In genomic region chr11:70045435-70045834, GRCm38 (mm10) we compare ENCODE assay signal across 21 mouse cellular contexts. TPM values are rescaled to one million over a fixed set of nuclear protein-coding genes. Genes with fewer than 3 reads are reported as not detected.
DNase-seq lines count a peak whose midpoint lies in the region; ATAC-seq and TF ChIP-seq lines count a peak whose summit lies in the region.
"Had no signal": no experiment of that assay in that cellular context is flagged by ENCODE, and none has a peak within 500 bp of the region (broad histone marks: within the 10 kb centered on the region; RNA-seq: fewer than 3 reads in every experiment).

No protein-coding gene starts in this region.

- no peak for TF ChIP-seq CTCF in lung, embryonic 14.5 days (IDR thresholded peaks at IDR 0.05; ENCODE audit: low read depth)

- H3K9me3 ChIP-seq in forebrain, embryonic 12.5 days: no peaks in the 10 kb centered on the region
- no peaks in the 10 kb centered on the region for H3K9me3 ChIP-seq in forebrain, embryonic 16.5 days (ENCODE audit: control insufficient read depth, low read length)
- no peaks in the 10 kb centered on the region for H3K9me3 ChIP-seq in lung, embryonic 14.5 days (ENCODE audit: low read depth, low read length)
- no peaks in the 10 kb centered on the region for H3K9me3 ChIP-seq in neural tube, embryonic 13.5 days
- no peaks in the 10 kb centered on the region for H3K9me3 ChIP-seq in neural tube, embryonic 15.5 days (replicated peaks)
- H3K9me3 ChIP-seq: heart, embryonic 15.5 days; hindbrain, embryonic 15.5 days; limb, embryonic 10.5 days had no signal

- no peak overlapping the region for H3K4me2 ChIP-seq in forebrain, embryonic 12.5 days
- H3K4me2 ChIP-seq in forebrain, embryonic 16.5 days (ENCODE audit: low read length): no peak overlapping the region
- H3K4me2 ChIP-seq in lung, embryonic 14.5 days: no peak overlapping the region
- H3K4me2 ChIP-seq in neural tube, embryonic 13.5 days: no peak overlapping the region
- H3K4me2 ChIP-seq in neural tube, embryonic 15.5 days: no peak overlapping the region
- H3K4me2 ChIP-seq: heart, embryonic 15.5 days; hindbrain, embryonic 15.5 days; liver, embryonic 11.5 days had no signal

- H3K4me1 ChIP-seq in forebrain, embryonic 12.5 days: peaks cover 5% of the 10 kb centered on the region; the same call in 1 of the 2 replicates
- H3K4me1 ChIP-seq in forebrain, embryonic 16.5 days (replicated peaks; ENCODE audit: control insufficient read depth, insufficient read depth, low read length): peaks cover 4% of the 10 kb centered on the region
- no peaks in the 10 kb centered on the region for H3K4me1 ChIP-seq in lung, embryonic 14.5 days (ENCODE audit: insufficient read depth)
- H3K4me1 ChIP-seq in neural tube, embryonic 13.5 days (replicated peaks): no peaks in the 10 kb centered on the region
- H3K4me1 ChIP-seq in neural tube, embryonic 15.5 days: no peaks in the 10 kb centered on the region
- H3K4me1 ChIP-seq: heart, embryonic 15.5 days; hindbrain, embryonic 15.5 days had no signal

- no peaks in the 10 kb centered on the region; the same call in 1 of the 2 replicates for H3K27me3 ChIP-seq in forebrain, embryonic 12.5 days
- no peaks in the 10 kb centered on the region for H3K27me3 ChIP-seq in forebrain, embryonic 16.5 days (replicated peaks; ENCODE audit: control insufficient read depth, insufficient read depth, low read length)
- no peaks in the 10 kb centered on the region for H3K27me3 ChIP-seq in lung, embryonic 14.5 days (ENCODE audit: insufficient read depth, low read length)
- no peaks in the 10 kb centered on the region for H3K27me3 ChIP-seq in neural tube, embryonic 13.5 days
- no peaks in the 10 kb centered on the region for H3K27me3 ChIP-seq in neural tube, embryonic 15.5 days (replicated peaks)
- H3K27me3 ChIP-seq: heart, embryonic 15.5 days; hindbrain, embryonic 15.5 days had no signal

- H3K4me3 ChIP-seq in forebrain, embryonic 12.5 days (replicated peaks): no peak overlapping the region
- H3K4me3 ChIP-seq in forebrain, embryonic 16.5 days (replicated peaks; ENCODE audit: low read length): no peak overlapping the region
- H3K4me3 ChIP-seq in lung, embryonic 14.5 days (ENCODE audit: low read depth, low read length): no peak overlapping the region
- no peak overlapping the region for H3K4me3 ChIP-seq in neural tube, embryonic 13.5 days
- H3K4me3 ChIP-seq in neural tube, embryonic 15.5 days (replicated peaks): no peak overlapping the region
- H3K4me3 ChIP-seq: heart, adult 2 months; heart, embryonic 15.5 days; hindbrain, embryonic 15.5 days; limb, embryonic 10.5 days had no signal

- H3K9ac ChIP-seq in forebrain, embryonic 12.5 days: no peak overlapping the region
- H3K9ac ChIP-seq in forebrain, embryonic 16.5 days (replicated peaks; ENCODE audit: low read depth, low read length): no peak overlapping the region
- no peak overlapping the region for H3K9ac ChIP-seq in lung, embryonic 14.5 days
- no peak overlapping the region for H3K9ac ChIP-seq in neural tube, embryonic 13.5 days
- H3K9ac ChIP-seq in neural tube, embryonic 15.5 days (replicated peaks): no peak overlapping the region
- H3K9ac ChIP-seq: heart, embryonic 15.5 days; hindbrain, embryonic 15.5 days had no signal

- peaks cover 51% of the 10 kb centered on the region for H3K36me3 ChIP-seq in forebrain, embryonic 12.5 days (replicated peaks)
- peaks cover 27% of the 10 kb centered on the region for H3K36me3 ChIP-seq in forebrain, embryonic 16.5 days (ENCODE audit: control insufficient read depth, insufficient read depth)
- H3K36me3 ChIP-seq in lung, embryonic 14.5 days (ENCODE audit: insufficient read depth): peaks cover 36% of the 10 kb centered on the region
- H3K36me3 ChIP-seq in neural tube, embryonic 13.5 days: peaks cover 53% of the 10 kb centered on the region
- peaks cover 48% of the 10 kb centered on the region for H3K36me3 ChIP-seq in neural tube, embryonic 15.5 days
- H3K36me3 ChIP-seq: heart, embryonic 15.5 days had no signal

- no peak for ATAC-seq in forebrain, embryonic 12.5 days (ENCODE audit: low FRiP score)
- ATAC-seq in forebrain, embryonic 16.5 days: no peak
- peak; percentile 36; the same call in 1 of the 2 replicates for ATAC-seq in lung, embryonic 14.5 days (ENCODE audit: insufficient read depth)
- ATAC-seq in neural tube, embryonic 13.5 days (ENCODE audit: low read depth): no peak
- ATAC-seq in neural tube, embryonic 15.5 days (ENCODE audit: low FRiP score): no peak

- DNase-seq in lung, embryonic 14.5 days: peak; percentile 29
- no peak for DNase-seq in lung, postnatal 25 days (ENCODE audit: low spot score)
- no peak for DNase-seq in adrenal gland, postnatal 36 days
- DNase-seq: cerebellum, adult 9-11 months; gastrocnemius, postnatal 10 days; heart, adult 2 months; kidney, adult 11 months; lung, postnatal 14 days; right cerebral cortex, postnatal 25 days; thymus, postnatal 36 days had no signal

- peak overlapping the region; percentile 16; the same call in 1 of the 2 replicates for H3K27ac ChIP-seq in forebrain, embryonic 12.5 days
- H3K27ac ChIP-seq in forebrain, embryonic 16.5 days (ENCODE audit: low read length): no peak overlapping the region
- H3K27ac ChIP-seq in lung, embryonic 14.5 days (ENCODE audit: low read depth): no peak overlapping the region
- 0 out of 2 replicates have a peak overlapping the region, but pooled peaks have one; percentile 18 for H3K27ac ChIP-seq in neural tube, embryonic 13.5 days (replicated peaks)
- no peak overlapping the region for H3K27ac ChIP-seq in neural tube, embryonic 15.5 days (replicated peaks)
- H3K27ac ChIP-seq: heart, adult 2 months; heart, embryonic 15.5 days; hindbrain, embryonic 15.5 days had no signal

- 36% methylated on average over 9 of the region's 9 CpGs for WGBS in forebrain, embryonic 12.5 days
- 53% methylated on average over 9 of the region's 9 CpGs for WGBS in forebrain, embryonic 16.5 days
- WGBS in lung, embryonic 14.5 days: 16% methylated on average over 9 of the region's 9 CpGs
- WGBS in neural tube, embryonic 13.5 days: 30% methylated on average over 9 of the region's 9 CpGs
- WGBS in neural tube, embryonic 15.5 days: 41% methylated on average over 9 of the region's 9 CpGs

RNA-seq across cellular contexts. Expression of gene Asgr1, which starts 8.4 kb away (rescaled TPM):
- 0.63 and 0.75 TPM in 2 replicates for polyA plus RNA-seq in forebrain, embryonic 12.5 days (2016; fragmentation: Nextera tagmentation; extraction: Ambion mirVana)
- 1.5 and 2.0 TPM in 2 replicates for polyA plus RNA-seq in forebrain, embryonic 16.5 days (2015; fragmentation: Nextera tagmentation; extraction: Ambion mirVana)
- polyA plus RNA-seq in lung, embryonic 14.5 days (2014; fragmentation: Nextera tagmentation; extraction: Ambion mirVana): not detected in 2 replicates
- polyA plus RNA-seq in neural tube, embryonic 13.5 days (2015; fragmentation: Nextera tagmentation; extraction: Ambion mirVana): 1.4 and 2.6 TPM in 2 replicates
- polyA plus RNA-seq in neural tube, embryonic 15.5 days (2015; fragmentation: Nextera tagmentation; extraction: Ambion mirVana): 1.7 and 2.1 TPM in 2 replicates
- total RNA-seq in adrenal gland, postnatal 36 days (2021): under 1 TPM in 1 of 2 experiments, not detected in 1; 0.33 TPM
- total RNA-seq: CH12.LX; heart, adult 2 months had no signal
- polyA plus RNA-seq: heart, adult 2 months; heart, embryonic 15.5 days had no signal

RNA-seq across cellular contexts. Expression of gene Dlg4, which starts 28.7 kb away (rescaled TPM):
- polyA plus RNA-seq in forebrain, embryonic 12.5 days (2016; fragmentation: Nextera tagmentation; extraction: Ambion mirVana): 20.3 and 24.9 TPM in 2 replicates
- polyA plus RNA-seq in forebrain, embryonic 16.5 days (2015; fragmentation: Nextera tagmentation; extraction: Ambion mirVana): 25.6 and 32.7 TPM in 2 replicates
- 5.9 and 7.4 TPM in 2 replicates for polyA plus RNA-seq in lung, embryonic 14.5 days (2014; fragmentation: Nextera tagmentation; extraction: Ambion mirVana)
- polyA plus RNA-seq in neural tube, embryonic 13.5 days (2015; fragmentation: Nextera tagmentation; extraction: Ambion mirVana): 23.1 and 23.5 TPM in 2 replicates
- polyA plus RNA-seq in neural tube, embryonic 15.5 days (2015; fragmentation: Nextera tagmentation; extraction: Ambion mirVana): 20.1 and 24.7 TPM in 2 replicates
- 10 to 100 TPM; 27.4 to 40.4 TPM for total RNA-seq in adrenal gland, postnatal 36 days (2021)

RNA-seq across cellular contexts. Expression of gene Acadvl, which starts 30.2 kb away (rescaled TPM):
- 43.5 and 48.4 TPM in 2 replicates for polyA plus RNA-seq in forebrain, embryonic 12.5 days (2016; fragmentation: Nextera tagmentation; extraction: Ambion mirVana)
- polyA plus RNA-seq in forebrain, embryonic 16.5 days (2015; fragmentation: Nextera tagmentation; extraction: Ambion mirVana): 60.2 and 60.6 TPM in 2 replicates
- 57.6 and 58.9 TPM in 2 replicates for polyA plus RNA-seq in lung, embryonic 14.5 days (2014; fragmentation: Nextera tagmentation; extraction: Ambion mirVana)
- polyA plus RNA-seq in neural tube, embryonic 13.5 days (2015; fragmentation: Nextera tagmentation; extraction: Ambion mirVana): 58.2 and 60.9 TPM in 2 replicates
- 61.7 and 65.7 TPM in 2 replicates for polyA plus RNA-seq in neural tube, embryonic 15.5 days (2015; fragmentation: Nextera tagmentation; extraction: Ambion mirVana)
- total RNA-seq in adrenal gland, postnatal 36 days (2021): 100 to 1,000 TPM; 543 to 557 TPM

RNA-seq across cellular contexts. Expression of gene Dvl2, which starts 45.0 kb away (rescaled TPM):
- polyA plus RNA-seq in forebrain, embryonic 12.5 days (2016; fragmentation: Nextera tagmentation; extraction: Ambion mirVana): 45.2 and 46.6 TPM in 2 replicates
- 34.6 and 34.7 TPM in 2 replicates for polyA plus RNA-seq in forebrain, embryonic 16.5 days (2015; fragmentation: Nextera tagmentation; extraction: Ambion mirVana)
- polyA plus RNA-seq in lung, embryonic 14.5 days (2014; fragmentation: Nextera tagmentation; extraction: Ambion mirVana): 36.2 and 40.8 TPM in 2 replicates
- 26.7 and 28.8 TPM in 2 replicates for polyA plus RNA-seq in neural tube, embryonic 13.5 days (2015; fragmentation: Nextera tagmentation; extraction: Ambion mirVana)
- polyA plus RNA-seq in neural tube, embryonic 15.5 days (2015; fragmentation: Nextera tagmentation; extraction: Ambion mirVana): 22.6 and 25.1 TPM in 2 replicates
- total RNA-seq in adrenal gland, postnatal 36 days (2021): 10 to 100 TPM; 15.6 to 17.4 TPM

RNA-seq across cellular contexts. Expression of gene Asgr2, which starts 47.0 kb away (rescaled TPM):
- polyA plus RNA-seq in forebrain, embryonic 12.5 days (2016; fragmentation: Nextera tagmentation; extraction: Ambion mirVana): not detected in 2 replicates
- polyA plus RNA-seq in forebrain, embryonic 16.5 days (2015; fragmentation: Nextera tagmentation; extraction: Ambion mirVana): not detected in 2 replicates
- polyA plus RNA-seq in lung, embryonic 14.5 days (2014; fragmentation: Nextera tagmentation; extraction: Ambion mirVana): 0.47 and 0.78 TPM in 2 replicates
- polyA plus RNA-seq in neural tube, embryonic 13.5 days (2015; fragmentation: Nextera tagmentation; extraction: Ambion mirVana): 0.39 TPM in 1 of 2 replicates, not detected in the other
- polyA plus RNA-seq in neural tube, embryonic 15.5 days (2015; fragmentation: Nextera tagmentation; extraction: Ambion mirVana): 0.18 TPM in 1 of 2 replicates, not detected in the other
- 1 to 10 TPM in 1 of 2 experiments, under 1 TPM in 1; 0.60 to 2.1 TPM for total RNA-seq in adrenal gland, postnatal 36 days (2021)
- total RNA-seq: layer of hippocampus, adult 18-20 months; left cerebral cortex, adult 18-20 months had no signal
- polyA plus RNA-seq: heart, embryonic 15.5 days; hindbrain, embryonic 15.5 days; limb, embryonic 10.5 days had no signal

Comparison
In these comparisons a context has a peak if more than half of its experiments do, and no peak if none do; other contexts are left out.
1. H3K27ac ChIP-seq: peak in forebrain, embryonic 12.5 days (single experiment) and neural tube, embryonic 13.5 days (single experiment); none in forebrain, embryonic 16.5 days (single experiment), lung, embryonic 14.5 days (single experiment) and neural tube, embryonic 15.5 days (single experiment).